Mouse (Mus musculus): Measurements from ENCODE around the gene Ap1m1.

Ap1m1 gene

GRCm38 (mm10) chr8:72239499-72240402 lies at the start of gene Ap1m1:
Gene Ap1m1, plus strand, starts transcription at chr8:72240018.
- peak; percentile 97 to 98 for DNase-seq (ENCODE audit: low spot score in 2 of 2)

- no peak for DNase-seq (ENCODE audit: low spot score in 2 of 2)
Measured at GRCm38 (mm10) chr8:72190215-72190539, 49.6 kb upstream of the Ap1m1 start.

GRCm38 (mm10) chr8:72192065-72192464 lies 47.8 kb upstream of the Ap1m1 start:
- no peak for DNase-seq (ENCODE audit: low spot score in 2 of 2)

- no peak for DNase-seq (ENCODE audit: low spot score in 2 of 2)
Measured at GRCm38 (mm10) chr8:72197997-72198396, 41.8 kb upstream of the Ap1m1 start.

- DNase-seq (ENCODE audit: low spot score in 2 of 2): no peak
Measured at GRCm38 (mm10) chr8:72208582-72208981, 31.2 kb upstream of the Ap1m1 start.

- DNase-seq (ENCODE audit: low spot score in 2 of 2): no peak
Measured at GRCm38 (mm10) chr8:72210222-72210621, 29.6 kb upstream of the Ap1m1 start.

- no peak for DNase-seq (ENCODE audit: low spot score in 2 of 2)
Measured at GRCm38 (mm10) chr8:72210710-72211109, 29.1 kb upstream of the Ap1m1 start.

GRCm38 (mm10) chr8:72211846-72212245 lies 28.0 kb upstream of the Ap1m1 start:
- DNase-seq (ENCODE audit: low spot score in 2 of 2): no peak

- DNase-seq (ENCODE audit: low spot score in 2 of 2): no peak
Measured at GRCm38 (mm10) chr8:72212751-72213150, 27.1 kb upstream of the Ap1m1 start, which contains the start of gene Cib3. Gene Cib3, minus strand, starts transcription at chr8:72212837.

- no peak for DNase-seq (ENCODE audit: low spot score in 2 of 2)
Measured at GRCm38 (mm10) chr8:72213536-72213935, 26.3 kb upstream of the Ap1m1 start, which contains the start of gene Gm11034. Gene Gm11034, minus strand, starts transcription at chr8:72213636.

GRCm38 (mm10) chr8:72215060-72215459 lies 24.8 kb upstream of the Ap1m1 start:
- peak in 1 of 2 experiments; percentile 27 for DNase-seq (ENCODE audit: low spot score in 2 of 2)

- DNase-seq (ENCODE audit: low spot score in 2 of 2): no peak
Measured at GRCm38 (mm10) chr8:72215871-72216270, 23.9 kb upstream of the Ap1m1 start.

- DNase-seq (ENCODE audit: low spot score in 2 of 2): no peak
Measured at GRCm38 (mm10) chr8:72218781-72219540, 20.9 kb upstream of the Ap1m1 start.

GRCm38 (mm10) chr8:72219541-72220363 lies 20.1 kb upstream of the Ap1m1 start, which contains the start of gene Fam32a:
Gene Fam32a, plus strand, starts transcription at chr8:72219730.
- DNase-seq (ENCODE audit: low spot score in 2 of 2): peak; percentile 81 to 83

GRCm38 (mm10) chr8:72220758-72221157 lies 19.1 kb upstream of the Ap1m1 start:
- DNase-seq (ENCODE audit: low spot score in 2 of 2): no peak

GRCm38 (mm10) chr8:72222656-72223055 lies 17.2 kb upstream of the Ap1m1 start:
- DNase-seq (ENCODE audit: low spot score in 2 of 2): no peak

GRCm38 (mm10) chr8:72240403-72240763 lies 565 bp downstream of the Ap1m1 start:
- no peak for DNase-seq (ENCODE audit: low spot score in 2 of 2)

GRCm38 (mm10) chr8:72240951-72241350 lies 1.1 kb downstream of the Ap1m1 start:
- no peak for DNase-seq (ENCODE audit: low spot score in 2 of 2)

- DNase-seq (ENCODE audit: low spot score in 2 of 2): no peak
Measured at GRCm38 (mm10) chr8:72242226-72242625, 2.4 kb downstream of the Ap1m1 start.

- no peak for DNase-seq (ENCODE audit: low spot score in 2 of 2)
Measured at GRCm38 (mm10) chr8:72244610-72245009, 4.8 kb downstream of the Ap1m1 start.

GRCm38 (mm10) chr8:72257171-72257901 lies 17.5 kb downstream of the Ap1m1 start:
- DNase-seq (ENCODE audit: low spot score in 2 of 2): peak in 1 of 2 experiments; percentile 57
